Mouse (Mus musculus): Measurements from ENCODE around the gene Naa25.

Gene Naa25

DNA sequence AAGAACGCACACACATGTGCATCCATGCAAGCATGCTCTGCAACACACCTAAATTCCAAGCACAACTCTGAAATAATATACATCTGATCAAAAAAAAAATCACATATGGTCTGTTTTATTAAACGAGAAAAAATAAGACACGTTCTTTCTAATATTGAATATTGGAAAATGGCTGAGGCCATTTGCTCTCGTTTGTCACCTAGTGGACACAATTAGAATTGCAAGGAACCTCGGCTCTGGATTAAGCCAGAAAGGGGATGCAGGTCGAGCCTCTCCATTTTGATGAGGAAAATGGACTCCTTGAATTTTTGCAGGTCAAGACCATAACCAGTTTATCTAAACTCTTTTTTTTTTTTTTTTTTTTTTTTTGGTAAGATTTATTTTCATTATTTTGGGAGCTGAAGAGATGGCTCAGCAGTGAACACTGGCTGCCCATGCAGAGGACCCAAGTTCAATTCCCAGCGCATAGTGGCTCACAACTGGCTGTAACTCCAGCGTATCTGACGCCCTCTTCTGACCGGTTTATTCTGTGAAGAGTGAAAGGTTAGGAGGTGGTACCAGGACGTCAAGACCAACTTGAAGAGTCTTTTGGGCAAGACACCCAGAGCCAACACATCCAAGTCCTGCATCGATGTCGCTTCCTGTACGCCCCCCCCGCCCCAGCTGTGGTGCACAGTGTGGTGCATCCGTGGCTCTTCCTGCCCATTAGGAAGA, 4.9 kb upstream of the Naa25 start:
- in situ Hi-C loops (cut with MboI; ENCODE audit: unreplicated experiment in 2 of 2) = no loop called here

- in situ Hi-C loops (cut with MboI; ENCODE audit: unreplicated experiment in 2 of 2) = no loop called here
Observed at GRCm38 (mm10) chr5:121393402-121393801, 4.3 kb upstream of the Naa25 start.

- in situ Hi-C loops (cut with MboI; ENCODE audit: unreplicated experiment in 2 of 2) = no loop called here
Observed at GRCm38 (mm10) chr5:121395621-121396020, 2.1 kb upstream of the Naa25 start.

- in situ Hi-C loops (cut with MboI; ENCODE audit: unreplicated experiment in 2 of 2) = no loop called here
Observed at GRCm38 (mm10) chr5:121398146-121398964, 619 bp downstream of the Naa25 start.

- in situ Hi-C loops (cut with MboI; ENCODE audit: unreplicated experiment in 2 of 2) = no loop called here
Observed at GRCm38 (mm10) chr5:121398965-121399462, 1.3 kb downstream of the Naa25 start.

DNA sequence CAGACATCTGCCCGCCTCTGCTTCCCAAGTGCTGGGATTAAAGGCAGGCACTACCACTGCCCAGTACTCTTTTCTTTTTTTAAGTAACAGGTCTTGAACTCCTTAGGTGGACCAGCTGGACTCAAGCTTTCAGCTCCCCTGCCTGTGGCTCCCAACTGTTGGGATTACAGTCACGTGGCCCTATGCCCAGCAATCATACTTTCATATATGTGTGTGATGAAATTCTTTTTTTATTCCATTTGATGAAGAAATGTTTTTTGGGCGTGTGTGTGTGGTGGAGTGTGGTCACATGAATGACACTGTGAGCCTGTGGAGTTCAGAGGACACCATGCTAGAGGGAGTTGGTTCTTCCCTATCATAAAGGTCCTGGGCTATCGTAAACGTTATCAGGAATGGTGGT, 1.8 kb downstream of the Naa25 start:
- in situ Hi-C loops (cut with MboI; ENCODE audit: unreplicated experiment in 2 of 2) = no loop called here

DNA sequence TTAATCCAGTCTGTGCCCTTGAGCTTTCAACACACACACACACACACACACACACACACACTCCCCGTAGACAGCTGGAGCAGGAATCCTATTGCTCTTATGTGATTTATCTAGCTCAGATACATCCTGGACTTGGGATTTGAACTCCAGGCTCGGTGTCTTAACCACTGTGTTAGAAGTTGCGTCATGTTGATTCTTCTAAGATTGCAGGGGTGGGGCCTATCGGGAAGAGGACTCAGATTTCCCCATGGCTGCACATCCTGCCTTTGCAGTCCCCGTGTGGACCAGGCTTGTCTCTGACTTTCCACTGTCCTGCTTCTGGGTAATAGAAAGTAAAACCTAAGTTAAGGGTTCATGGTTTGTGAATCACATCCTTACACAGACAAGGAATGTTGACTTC, 2.3 kb downstream of the Naa25 start:
- in situ Hi-C loops (cut with MboI; ENCODE audit: unreplicated experiment in 2 of 2) = no loop called here

DNA sequence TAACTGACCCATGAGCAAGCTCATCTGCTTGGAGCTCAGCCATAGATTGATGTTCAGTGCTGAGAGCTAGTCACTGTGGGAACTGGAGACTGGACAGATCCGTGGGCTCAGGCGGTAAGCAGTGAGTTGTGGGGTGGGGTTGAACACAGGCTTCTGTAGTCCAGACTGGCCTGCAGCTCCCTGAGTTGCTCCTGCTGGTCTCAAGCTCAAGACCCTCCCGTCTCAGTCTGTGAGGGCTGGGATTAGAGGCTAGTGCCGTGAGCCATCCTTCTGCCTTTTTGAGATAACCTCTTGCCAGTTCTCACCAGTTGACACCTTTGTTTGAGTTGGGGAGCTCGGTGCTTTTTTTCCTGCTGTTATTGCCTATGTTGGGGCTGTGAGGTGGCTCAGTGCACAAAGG, 3.1 kb downstream of the Naa25 start:
- in situ Hi-C loops (cut with MboI; ENCODE audit: unreplicated experiment in 2 of 2) = no loop called here

DNA sequence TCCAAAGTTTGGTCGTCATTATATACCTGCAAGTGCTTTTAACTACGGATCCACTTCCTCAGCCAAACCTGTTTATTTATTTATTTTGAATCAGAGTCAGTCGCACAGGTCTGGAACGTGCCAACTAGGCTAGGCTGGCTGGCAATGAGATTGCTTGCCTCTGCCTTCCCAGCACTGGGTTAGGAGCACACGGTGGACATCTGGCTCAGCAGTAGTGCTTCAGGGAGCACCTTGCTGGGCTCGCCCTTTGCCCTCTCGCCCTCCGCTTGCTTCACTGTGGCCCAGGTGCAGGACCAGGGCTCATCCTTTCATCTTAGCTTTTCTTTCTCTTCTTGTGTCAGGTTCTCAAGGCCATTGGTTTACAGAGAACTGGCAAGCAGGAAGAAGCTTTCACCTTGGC, 10.1 kb downstream of the Naa25 start:
- in situ Hi-C loops (cut with MboI; ENCODE audit: unreplicated experiment in 2 of 2) = no loop called here

DNA sequence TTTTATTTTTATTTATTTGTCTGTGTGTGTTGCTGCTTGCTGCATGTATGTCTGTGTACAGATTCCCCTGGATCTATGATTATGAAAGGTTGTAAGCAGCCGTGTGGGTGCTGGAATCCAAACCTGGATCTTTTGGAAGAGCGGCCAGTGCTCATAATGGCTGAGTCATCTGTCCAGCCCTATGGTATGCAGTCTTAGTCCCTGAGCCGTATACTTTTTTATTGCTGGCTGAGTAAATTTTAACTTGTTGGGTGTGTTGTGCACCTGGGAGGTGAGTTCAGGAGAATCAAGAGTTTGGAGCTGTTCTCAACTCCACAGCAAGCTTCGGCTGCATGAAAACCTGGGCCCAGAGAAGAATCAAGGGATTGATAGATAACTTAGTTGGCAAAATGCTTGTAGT, 13.2 kb downstream of the Naa25 start:
- in situ Hi-C loops (cut with MboI; ENCODE audit: unreplicated experiment in 2 of 2) = no loop called here

- in situ Hi-C loops (cut with MboI; ENCODE audit: unreplicated experiment in 2 of 2) = no loop called here
Observed at GRCm38 (mm10) chr5:121420721-121421120, 23.0 kb downstream of the Naa25 start.

DNA sequence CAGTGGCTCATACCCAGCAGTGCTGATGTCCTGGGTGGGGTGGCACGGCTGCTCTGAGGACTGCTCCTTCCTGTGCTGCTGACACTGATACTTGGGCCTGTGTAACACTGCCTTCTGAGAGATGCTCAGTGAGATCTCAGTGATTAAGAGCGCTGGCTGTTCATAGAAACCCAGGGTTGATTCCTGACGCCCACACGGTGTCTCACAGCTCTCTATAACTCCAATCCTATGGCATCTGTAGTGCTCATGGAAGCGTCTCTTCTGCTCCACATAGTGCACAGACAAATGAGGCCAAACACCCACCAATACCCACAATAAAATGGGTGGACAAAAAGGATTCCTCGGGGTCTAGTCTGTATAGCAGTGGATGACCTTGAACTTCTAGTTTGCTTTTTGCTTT, 25.1 kb downstream of the Naa25 start:
- in situ Hi-C loops (cut with MboI; ENCODE audit: unreplicated experiment in 2 of 2) = no loop called here

DNA sequence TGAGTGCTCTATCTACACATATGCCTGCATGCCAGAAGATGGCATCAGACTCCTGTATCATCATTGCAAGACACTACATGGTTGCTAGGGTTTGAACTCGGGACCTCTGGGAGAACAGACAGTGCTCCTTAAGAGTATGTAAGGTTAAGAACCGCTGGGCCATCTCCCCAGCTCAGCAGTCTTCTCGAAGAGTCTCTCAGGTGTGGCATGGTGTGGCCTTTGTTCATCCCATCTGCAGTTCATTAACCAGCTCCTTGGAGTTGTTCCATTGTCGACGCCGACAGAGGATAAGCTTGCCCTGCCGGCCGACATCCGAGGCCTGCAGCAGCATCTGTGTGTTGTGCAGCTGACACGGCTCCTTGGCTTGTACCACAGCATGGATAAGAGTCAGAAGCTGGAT, 25.6 kb downstream of the Naa25 start:
- in situ Hi-C loops (cut with MboI; ENCODE audit: unreplicated experiment in 2 of 2) = no loop called here

GRCm38 (mm10) chr5:121428954-121429353, 31.2 kb downstream of the Naa25 start:
- in situ Hi-C loops (cut with MboI; ENCODE audit: unreplicated experiment in 2 of 2) = no loop called here

GRCm38 (mm10) chr5:121438131-121438530, 40.4 kb downstream of the Naa25 start:
- in situ Hi-C loops (cut with MboI; ENCODE audit: unreplicated experiment in 2 of 2) = no loop called here

DNA sequence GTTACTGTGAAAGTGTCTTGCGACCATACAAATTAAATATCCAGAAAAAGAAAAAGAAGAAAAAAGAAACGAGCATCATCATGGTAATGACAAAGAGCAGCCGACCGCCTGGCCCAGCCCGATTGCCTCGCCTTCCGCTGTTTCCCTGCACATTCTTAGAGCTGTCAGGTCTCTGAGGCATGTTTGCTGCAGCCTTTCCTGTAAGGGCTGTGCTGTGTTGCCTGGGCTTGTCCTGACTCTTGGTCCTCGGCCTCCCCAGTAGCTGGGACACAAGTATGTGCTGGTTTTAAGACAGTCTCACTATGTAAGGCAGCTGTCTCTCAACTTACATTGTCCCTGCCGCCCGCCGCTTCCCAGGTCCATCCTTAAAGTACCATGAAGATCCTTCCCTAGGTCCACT, 41.0 kb downstream of the Naa25 start:
- in situ Hi-C loops (cut with MboI; ENCODE audit: unreplicated experiment in 2 of 2) = no loop called here

GRCm38 (mm10) chr5:121443548-121443947, 45.8 kb downstream of the Naa25 start:
- in situ Hi-C loops (cut with MboI; ENCODE audit: unreplicated experiment in 2 of 2) = loop anchor here (5.0 to 10.0 kb wide), 2 partner anchors 34 to 161 kb away; no protein-coding TSS in a partner anchor

DNA sequence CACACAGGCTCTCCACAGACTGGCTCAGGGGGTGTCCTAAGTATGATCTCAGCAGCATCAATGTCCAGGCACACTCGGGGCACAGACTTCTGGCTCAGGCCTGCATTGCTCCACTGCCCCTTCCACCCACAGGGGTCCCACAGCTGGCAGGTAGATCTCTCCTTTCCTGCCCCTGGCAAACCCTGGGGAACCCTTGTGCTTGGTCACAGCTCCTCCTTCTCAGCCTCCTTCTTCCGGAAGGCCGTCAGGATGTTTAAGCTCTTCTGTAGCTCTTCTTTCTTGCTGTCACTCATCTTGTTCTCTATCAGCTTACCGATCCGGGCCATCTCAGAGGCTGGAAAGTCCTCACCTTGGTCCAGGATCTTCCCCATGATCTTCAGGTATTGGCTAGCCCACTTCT, 47.1 kb downstream of the Naa25 start:
- in situ Hi-C loops (cut with MboI; ENCODE audit: unreplicated experiment in 2 of 2) = loop anchor here (5.0 to 10.0 kb wide), 2 partner anchors 32 to 160 kb away; no protein-coding TSS in a partner anchor

- in situ Hi-C loops (cut with MboI; ENCODE audit: unreplicated experiment in 2 of 2) = loop anchor here in 1 of 2 experiments (10.0 kb wide), 1 partner anchor 156 kb away; no protein-coding TSS in a partner anchor
Observed at GRCm38 (mm10) chr5:121448450-121448849, 50.7 kb downstream of the Naa25 start.

DNA sequence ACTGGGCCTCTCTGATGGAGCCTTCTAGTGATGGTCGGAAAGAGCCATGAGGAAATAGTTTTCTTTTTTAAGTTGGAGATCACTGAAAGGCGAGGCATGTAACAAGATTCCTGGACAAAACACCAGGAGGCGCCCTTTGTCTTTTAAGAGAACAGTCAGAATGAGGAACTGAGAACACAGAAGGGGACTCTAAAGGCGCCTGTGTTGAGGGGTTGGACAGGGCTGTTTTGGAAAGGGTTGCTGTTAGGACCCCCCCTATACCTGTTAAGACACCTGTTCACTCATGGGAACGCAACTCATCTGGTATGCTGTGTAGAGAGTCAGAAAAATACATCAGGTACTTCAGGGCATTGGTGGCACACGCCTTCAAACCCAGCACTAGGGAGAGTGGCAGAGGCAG, 52.2 kb downstream of the Naa25 start:
- in situ Hi-C loops (cut with MboI; ENCODE audit: unreplicated experiment in 2 of 2) = loop anchor here (5.0 to 10.0 kb wide), 2 partner anchors 155 to 157 kb away; no protein-coding TSS in a partner anchor

DNA sequence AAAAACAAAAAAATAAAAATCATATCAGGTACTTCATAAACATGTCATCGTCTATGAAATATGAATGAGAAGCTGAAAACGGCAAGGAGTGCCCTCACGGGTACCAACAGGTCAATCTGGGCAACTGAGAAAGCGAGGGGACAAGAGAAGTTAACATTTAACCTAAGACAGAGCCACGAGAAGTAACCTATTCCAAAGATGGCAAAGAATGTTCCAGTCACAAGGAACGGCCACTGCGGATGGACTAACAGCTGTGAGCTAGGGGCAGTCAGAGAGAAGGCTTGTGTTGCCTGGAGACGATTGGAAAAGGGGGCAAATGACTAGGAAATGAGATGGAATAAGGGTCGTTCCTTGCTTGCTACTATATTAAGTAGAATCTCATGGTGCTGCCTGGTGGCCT, 52.7 kb downstream of the Naa25 start:
- in situ Hi-C loops (cut with MboI; ENCODE audit: unreplicated experiment in 2 of 2) = loop anchor here in 1 of 2 experiments (5.0 kb wide), 1 partner anchor 157 kb away; no protein-coding TSS in a partner anchor
